Mouse (Mus musculus) embryo, embryonic 11 days (tissue): Measurements from ENCODE around the gene Pygo1.

Source experiments
- DNase-seq: peaks from one replicate; pipeline ENCODE4 v3.0.0-alpha.2; 2015

Pygo1 gene

GRCm38 (mm10) chr9:72925021-72925934 lies at the start of gene Pygo1:
TSS of gene Pygo1 (plus strand) at chr9:72925645.
- DNase-seq: peak; percentile 82

- no peak for DNase-seq
These were observed 49.6 kb upstream of the Pygo1 start for GRCm38 (mm10) chr9:72875878-72876277.

GRCm38 (mm10) chr9:72877905-72878304 lies 47.5 kb upstream of the Pygo1 start:
- peak; percentile 79 for DNase-seq

GRCm38 (mm10) chr9:72878656-72879055 lies 46.8 kb upstream of the Pygo1 start:
- DNase-seq: peak; percentile 38

GRCm38 (mm10) chr9:72879601-72880000 lies 45.8 kb upstream of the Pygo1 start:
- DNase-seq: no peak

- DNase-seq: peak; percentile 86
These were observed 45.1 kb upstream of the Pygo1 start for GRCm38 (mm10) chr9:72880225-72880960.

- peak; percentile 47 for DNase-seq
These were observed 44.2 kb upstream of the Pygo1 start for GRCm38 (mm10) chr9:72881026-72881768.

GRCm38 (mm10) chr9:72883940-72884339 lies 41.5 kb upstream of the Pygo1 start:
- peak; percentile 82 for DNase-seq

GRCm38 (mm10) chr9:72889777-72890176 lies 35.7 kb upstream of the Pygo1 start:
- DNase-seq: no peak

GRCm38 (mm10) chr9:72890499-72891085 lies 34.9 kb upstream of the Pygo1 start:
- DNase-seq: peak; percentile 40

- DNase-seq: no peak
These were observed 32.7 kb upstream of the Pygo1 start for GRCm38 (mm10) chr9:72892761-72893160.

GRCm38 (mm10) chr9:72894796-72895352 lies 30.6 kb upstream of the Pygo1 start:
- no peak for DNase-seq

GRCm38 (mm10) chr9:72902057-72902456 lies 23.4 kb upstream of the Pygo1 start:
- no peak for DNase-seq

GRCm38 (mm10) chr9:72902611-72903010 lies 22.8 kb upstream of the Pygo1 start:
- no peak for DNase-seq

- no peak for DNase-seq
These were observed 18.7 kb upstream of the Pygo1 start for GRCm38 (mm10) chr9:72906693-72907103.

GRCm38 (mm10) chr9:72911381-72911780 lies 14.1 kb upstream of the Pygo1 start:
- no peak for DNase-seq

GRCm38 (mm10) chr9:72913551-72913950 lies 11.9 kb upstream of the Pygo1 start:
- DNase-seq: no peak

GRCm38 (mm10) chr9:72915728-72916127 lies 9.7 kb upstream of the Pygo1 start:
- DNase-seq: no peak

- no peak for DNase-seq
These were observed 2.4 kb upstream of the Pygo1 start for GRCm38 (mm10) chr9:72923068-72923467.

GRCm38 (mm10) chr9:72925935-72926258 lies 452 bp downstream of the Pygo1 start:
- DNase-seq: no peak

- no peak for DNase-seq
These were observed 5.8 kb downstream of the Pygo1 start for GRCm38 (mm10) chr9:72931166-72931790.

- no peak for DNase-seq
These were observed 9.9 kb downstream of the Pygo1 start for GRCm38 (mm10) chr9:72935309-72935708.
